Mouse (Mus musculus): Measurements from ENCODE around the gene Adamts12. TPM values are rescaled to one million over a fixed set of nuclear protein-coding genes. Genes with fewer than 3 reads are reported as not detected.

The Adamts12 gene
- polyA plus RNA-seq, 1 experiment = 0.16 TPM

- TF ChIP-seq CTCF (IDR thresholded peaks at IDR 0.05; ENCODE audit: extremely low read depth, insufficient read depth, insufficient read length, insufficient replicate concordance) (no peak), POLR2A (IDR thresholded peaks at IDR 0.05; ENCODE audit: low read depth, low read length) (no peak)
- WGBS = 88% methylated on average over 4 of the region's 4 CpGs
- no peak overlapping the region for H3K4me3 ChIP-seq (ENCODE audit: extremely low read depth, insufficient read depth, insufficient read length)
- no peaks in the 10 kb centered on the region for H3K27me3 ChIP-seq (ENCODE audit: control insufficient read depth, insufficient read depth, low read length)
- H3K4me1 ChIP-seq (ENCODE audit: control insufficient read depth, insufficient read depth, insufficient read length) = no peaks in the 10 kb centered on the region
- H3K27ac ChIP-seq (ENCODE audit: insufficient read depth, low read length) = no peak overlapping the region
- no peak for DNase-seq (ENCODE audit: low read depth in 1 of 2, low spot score in 2 of 2)
- no peaks in the 10 kb centered on the region for H3K36me3 ChIP-seq (ENCODE audit: control insufficient read depth, insufficient read depth, low read length)
These were observed 122.1 kb downstream of the Adamts12 start for GRCm38 (mm10) chr15:11186711-11187110.

- H3K4me3 ChIP-seq (ENCODE audit: extremely low read depth, insufficient read depth, insufficient read length) = no peak overlapping the region
- TF ChIP-seq POLR2A (IDR thresholded peaks at IDR 0.05; ENCODE audit: low read depth, low read length) = no peak
- no peak for TF ChIP-seq CTCF (IDR thresholded peaks at IDR 0.05; ENCODE audit: extremely low read depth, insufficient read depth, insufficient read length, insufficient replicate concordance)
- WGBS = 85% methylated on average over 4 of the region's 4 CpGs
- no peaks in the 10 kb centered on the region for H3K27me3 ChIP-seq (ENCODE audit: control insufficient read depth, insufficient read depth, low read length)
- no peak overlapping the region for H3K27ac ChIP-seq (ENCODE audit: insufficient read depth, low read length)
- no peaks in the 10 kb centered on the region for H3K4me1 ChIP-seq (ENCODE audit: control insufficient read depth, insufficient read depth, insufficient read length)
- no peaks in the 10 kb centered on the region for H3K36me3 ChIP-seq (ENCODE audit: control insufficient read depth, insufficient read depth, low read length)
- no peak for DNase-seq (ENCODE audit: low read depth in 1 of 2, low spot score in 2 of 2)
These were observed 125.9 kb downstream of the Adamts12 start for GRCm38 (mm10) chr15:11190447-11190846.

- Histone ChIP-seq H3K36me3 (ENCODE audit: control insufficient read depth, insufficient read depth, low read length) (no peaks in the 10 kb centered on the region), H3K27me3 (ENCODE audit: control insufficient read depth, insufficient read depth, low read length) (no peaks in the 10 kb centered on the region), H3K4me3 (ENCODE audit: extremely low read depth, insufficient read depth, insufficient read length) (no peak overlapping the region), H3K27ac (ENCODE audit: insufficient read depth, low read length) (no peak overlapping the region), H3K4me1 (ENCODE audit: control insufficient read depth, insufficient read depth, insufficient read length) (no peaks in the 10 kb centered on the region)
- TF ChIP-seq POLR2A (IDR thresholded peaks at IDR 0.05; ENCODE audit: low read depth, low read length) = no peak
- no peak for TF ChIP-seq CTCF (IDR thresholded peaks at IDR 0.05; ENCODE audit: extremely low read depth, insufficient read depth, insufficient read length, insufficient replicate concordance)
- DNase-seq (ENCODE audit: low read depth in 1 of 2, low spot score in 2 of 2) = no peak
- WGBS = 78% methylated on average over 2 of the region's 2 CpGs
These were observed 128.2 kb downstream of the Adamts12 start for GRCm38 (mm10) chr15:11192762-11193161.

- WGBS = 87% methylated on average over 6 of the region's 6 CpGs
- Histone ChIP-seq H3K27ac (ENCODE audit: insufficient read depth, low read length) (no peak overlapping the region), H3K27me3 (ENCODE audit: control insufficient read depth, insufficient read depth, low read length) (no peaks in the 10 kb centered on the region), H3K4me3 (ENCODE audit: extremely low read depth, insufficient read depth, insufficient read length) (no peak overlapping the region), H3K36me3 (ENCODE audit: control insufficient read depth, insufficient read depth, low read length) (no peaks in the 10 kb centered on the region), H3K4me1 (ENCODE audit: control insufficient read depth, insufficient read depth, insufficient read length) (no peaks in the 10 kb centered on the region)
- no peak for DNase-seq (ENCODE audit: low read depth in 1 of 2, low spot score in 2 of 2)
- TF ChIP-seq CTCF (IDR thresholded peaks at IDR 0.05; ENCODE audit: extremely low read depth, insufficient read depth, insufficient read length, insufficient replicate concordance) (no peak), POLR2A (IDR thresholded peaks at IDR 0.05; ENCODE audit: low read depth, low read length) (no peak)
These were observed 132.5 kb downstream of the Adamts12 start for GRCm38 (mm10) chr15:11197051-11197450.

GRCm38 (mm10) chr15:11198246-11198795, 133.7 kb downstream of the Adamts12 start:
- TF ChIP-seq CTCF (IDR thresholded peaks at IDR 0.05; ENCODE audit: extremely low read depth, insufficient read depth, insufficient read length, insufficient replicate concordance) (no peak), POLR2A (IDR thresholded peaks at IDR 0.05; ENCODE audit: low read depth, low read length) (no peak)
- Histone ChIP-seq H3K36me3 (ENCODE audit: control insufficient read depth, insufficient read depth, low read length) (no peaks in the 10 kb centered on the region), H3K4me3 (ENCODE audit: extremely low read depth, insufficient read depth, insufficient read length) (no peak overlapping the region), H3K27ac (ENCODE audit: insufficient read depth, low read length) (no peak overlapping the region), H3K27me3 (ENCODE audit: control insufficient read depth, insufficient read depth, low read length) (no peaks in the 10 kb centered on the region), H3K4me1 (ENCODE audit: control insufficient read depth, insufficient read depth, insufficient read length) (no peaks in the 10 kb centered on the region)
- no peak for DNase-seq (ENCODE audit: low read depth in 1 of 2, low spot score in 2 of 2)
- 90% methylated on average over 7 of the region's 7 CpGs for WGBS

- Histone ChIP-seq H3K36me3 (ENCODE audit: control insufficient read depth, insufficient read depth, low read length) (no peaks in the 10 kb centered on the region), H3K27me3 (ENCODE audit: control insufficient read depth, insufficient read depth, low read length) (no peaks in the 10 kb centered on the region), H3K27ac (ENCODE audit: insufficient read depth, low read length) (no peak overlapping the region), H3K4me3 (ENCODE audit: extremely low read depth, insufficient read depth, insufficient read length) (no peak overlapping the region), H3K4me1 (ENCODE audit: control insufficient read depth, insufficient read depth, insufficient read length) (no peaks in the 10 kb centered on the region)
- TF ChIP-seq POLR2A (IDR thresholded peaks at IDR 0.05; ENCODE audit: low read depth, low read length) = no peak
- no peak for TF ChIP-seq CTCF (IDR thresholded peaks at IDR 0.05; ENCODE audit: extremely low read depth, insufficient read depth, insufficient read length, insufficient replicate concordance)
- 80% methylated on average over 6 of the region's 6 CpGs for WGBS
- no peak for DNase-seq (ENCODE audit: low read depth in 1 of 2, low spot score in 2 of 2)
These were observed 138.5 kb downstream of the Adamts12 start for GRCm38 (mm10) chr15:11203084-11203483.

- H3K36me3 ChIP-seq (ENCODE audit: control insufficient read depth, insufficient read depth, low read length) = no peaks in the 10 kb centered on the region
- H3K27me3 ChIP-seq (ENCODE audit: control insufficient read depth, insufficient read depth, low read length) = no peaks in the 10 kb centered on the region
- H3K4me3 ChIP-seq (ENCODE audit: extremely low read depth, insufficient read depth, insufficient read length) = no peak overlapping the region
- H3K27ac ChIP-seq (ENCODE audit: insufficient read depth, low read length) = no peak overlapping the region
- no peaks in the 10 kb centered on the region for H3K4me1 ChIP-seq (ENCODE audit: control insufficient read depth, insufficient read depth, insufficient read length)
- 84% methylated on average over 3 of the region's 3 CpGs for WGBS
- TF ChIP-seq POLR2A (IDR thresholded peaks at IDR 0.05; ENCODE audit: low read depth, low read length) = no peak
- TF ChIP-seq CTCF (IDR thresholded peaks at IDR 0.05; ENCODE audit: extremely low read depth, insufficient read depth, insufficient read length, insufficient replicate concordance) = no peak
- no peak for DNase-seq (ENCODE audit: low read depth in 1 of 2, low spot score in 2 of 2)
These were observed 140.3 kb downstream of the Adamts12 start for GRCm38 (mm10) chr15:11204934-11205333.

Data from spleen, adult 2 months (tissue).